Mouse (Mus musculus): ENCODE data around the gene Rabgap1l.

DNA sequence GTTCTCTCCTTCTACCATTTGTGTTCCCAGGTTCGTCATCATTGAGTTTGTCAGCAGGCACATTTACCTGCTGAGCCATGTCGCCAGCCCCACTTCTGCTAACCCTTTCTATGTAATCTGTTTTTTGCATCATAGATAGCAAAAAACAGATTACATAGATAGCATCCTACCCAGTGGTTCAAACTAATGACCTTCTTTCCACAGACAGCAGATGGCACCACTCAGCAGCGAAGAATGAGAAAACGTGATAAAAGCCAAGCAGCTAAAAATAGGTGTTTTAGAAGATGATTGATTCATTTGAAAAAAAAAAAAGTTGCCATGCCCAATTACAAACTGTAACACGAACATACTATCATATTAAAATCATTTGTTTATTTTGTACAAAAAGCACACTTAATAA, 382.2 kb downstream of the Rabgap1l start:
- no peak for TF ChIP-seq EP300 (IDR thresholded peaks at IDR 0.05)
- TF ChIP-seq CTCF (IDR thresholded peaks at IDR 0.05), result peak; percentile 54
